Mouse (Mus musculus): ENCODE results near the gene Rftn1. TPM values are rescaled to one million over a fixed set of nuclear protein-coding genes. Genes with fewer than 3 reads are reported as not detected.

Gene Rftn1
- polyA plus RNA-seq, 1 experiment from 2014 or later, result 15.5 TPM

- Histone ChIP-seq H3K27ac (replicated peaks; ENCODE audit: low read depth, low read length) (no peak overlapping the region), H3K4me2 (ENCODE audit: low read depth, low read length) (no peak overlapping the region), H3K36me3 (ENCODE audit: control insufficient read depth, insufficient read depth, low read length) (no peaks in the 10 kb centered on the region), H3K4me3 (ENCODE audit: low read depth, low read length) (no peak overlapping the region), H3K9ac (ENCODE audit: low read depth, low read length) (no peak overlapping the region), H3K27me3 (replicated peaks; ENCODE audit: control insufficient read depth, insufficient read depth, low read length) (no peaks in the 10 kb centered on the region), H3K4me1 (ENCODE audit: control insufficient read depth, insufficient read depth, low read length) (peaks cover 4% of the 10 kb centered on the region; the same call in 1 of the 2 replicates), H3K9me3 (ENCODE audit: control insufficient read depth, low read length) (no peaks in the 10 kb centered on the region)
- WGBS, result 83% methylated on average over 8 of the region's 8 CpGs
- ATAC-seq (ENCODE audit: low read depth) (no peak), DNase-seq (ENCODE audit: low spot score) (no peak)
Observed at GRCm38 (mm10) chr17:50092848-50093247, 97.6 kb downstream of the Rftn1 start.

GRCm38 (mm10) chr17:50091829-50092228 is 98.6 kb downstream of the Rftn1 start:
- no peak for DNase-seq (ENCODE audit: low spot score)
- H3K27ac ChIP-seq (replicated peaks; ENCODE audit: low read depth, low read length), result no peak overlapping the region
- no peak for ATAC-seq (ENCODE audit: low read depth)

GRCm38 (mm10) chr17:50089725-50090124 is 100.7 kb downstream of the Rftn1 start:
- Histone ChIP-seq H3K4me3 (ENCODE audit: low read depth, low read length) (no peak overlapping the region), H3K27ac (replicated peaks; ENCODE audit: low read depth, low read length) (no peak overlapping the region), H3K9ac (ENCODE audit: low read depth, low read length) (no peak overlapping the region), H3K27me3 (replicated peaks; ENCODE audit: control insufficient read depth, insufficient read depth, low read length) (no peaks in the 10 kb centered on the region), H3K4me2 (ENCODE audit: low read depth, low read length) (no peak overlapping the region), H3K36me3 (ENCODE audit: control insufficient read depth, insufficient read depth, low read length) (no peaks in the 10 kb centered on the region), H3K9me3 (ENCODE audit: control insufficient read depth, low read length) (no peaks in the 10 kb centered on the region), H3K4me1 (ENCODE audit: control insufficient read depth, insufficient read depth, low read length) (peaks cover 4% of the 10 kb centered on the region; the same call in 1 of the 2 replicates)
- ATAC-seq (ENCODE audit: low read depth) (no peak), DNase-seq (ENCODE audit: low spot score) (no peak)
- WGBS, result 84% methylated on average over 8 of the region's 8 CpGs

More at GRCm38 (mm10) chr17:50091829-50092228, 98.6 kb downstream of the Rftn1 start:
- no peak overlapping the region for H3K4me3 ChIP-seq (ENCODE audit: low read depth, low read length)
- H3K4me1 ChIP-seq (ENCODE audit: control insufficient read depth, insufficient read depth, low read length), result peaks cover 4% of the 10 kb centered on the region; the same call in 1 of the 2 replicates
- H3K9me3 ChIP-seq (ENCODE audit: control insufficient read depth, low read length), result no peaks in the 10 kb centered on the region
- H3K4me2 ChIP-seq (ENCODE audit: low read depth, low read length), result no peak overlapping the region
- no peaks in the 10 kb centered on the region for H3K27me3 ChIP-seq (replicated peaks; ENCODE audit: control insufficient read depth, insufficient read depth, low read length)
- WGBS, result 30% methylated on average over 6 of the region's 6 CpGs
- no peaks in the 10 kb centered on the region for H3K36me3 ChIP-seq (ENCODE audit: control insufficient read depth, insufficient read depth, low read length)
- H3K9ac ChIP-seq (ENCODE audit: low read depth, low read length), result no peak overlapping the region

GRCm38 (mm10) chr17:50088054-50088453 is 102.4 kb downstream of the Rftn1 start:
- Histone ChIP-seq H3K36me3 (ENCODE audit: control insufficient read depth, insufficient read depth, low read length) (no peaks in the 10 kb centered on the region), H3K4me1 (ENCODE audit: control insufficient read depth, insufficient read depth, low read length) (peaks cover 4% of the 10 kb centered on the region; the same call in 1 of the 2 replicates), H3K4me2 (ENCODE audit: low read depth, low read length) (no peak overlapping the region), H3K9me3 (ENCODE audit: control insufficient read depth, low read length) (no peaks in the 10 kb centered on the region), H3K4me3 (ENCODE audit: low read depth, low read length) (no peak overlapping the region), H3K9ac (ENCODE audit: low read depth, low read length) (no peak overlapping the region), H3K27ac (replicated peaks; ENCODE audit: low read depth, low read length) (no peak overlapping the region), H3K27me3 (replicated peaks; ENCODE audit: control insufficient read depth, insufficient read depth, low read length) (no peaks in the 10 kb centered on the region)
- ATAC-seq (ENCODE audit: low read depth) (no peak), DNase-seq (ENCODE audit: low spot score) (no peak)
- WGBS, result 80% methylated on average over 3 of the region's 3 CpGs

GRCm38 (mm10) chr17:50086887-50087286 is 103.6 kb downstream of the Rftn1 start:
- DNase-seq (ENCODE audit: low spot score), result no peak
- H3K9me3 ChIP-seq (ENCODE audit: control insufficient read depth, low read length), result no peaks in the 10 kb centered on the region
- ATAC-seq (ENCODE audit: low read depth), result no peak
- no peaks in the 10 kb centered on the region; the same call in 1 of the 2 replicates for H3K4me1 ChIP-seq (ENCODE audit: control insufficient read depth, insufficient read depth, low read length)
- H3K27ac ChIP-seq (replicated peaks; ENCODE audit: low read depth, low read length), result no peak overlapping the region
- no peak overlapping the region for H3K4me3 ChIP-seq (ENCODE audit: low read depth, low read length)
- H3K9ac ChIP-seq (ENCODE audit: low read depth, low read length), result no peak overlapping the region
- no peak overlapping the region for H3K4me2 ChIP-seq (ENCODE audit: low read depth, low read length)
- 68% methylated on average over 4 of the region's 4 CpGs for whole genome bisulfite sequencing
- H3K36me3 ChIP-seq (ENCODE audit: control insufficient read depth, insufficient read depth, low read length), result no peaks in the 10 kb centered on the region
- no peaks in the 10 kb centered on the region for H3K27me3 ChIP-seq (replicated peaks; ENCODE audit: control insufficient read depth, insufficient read depth, low read length)

- Histone ChIP-seq H3K36me3 (ENCODE audit: control insufficient read depth, insufficient read depth, low read length) (no peaks in the 10 kb centered on the region), H3K4me2 (ENCODE audit: low read depth, low read length) (no peak overlapping the region), H3K9me3 (ENCODE audit: control insufficient read depth, low read length) (no peaks in the 10 kb centered on the region), H3K27ac (replicated peaks; ENCODE audit: low read depth, low read length) (no peak overlapping the region), H3K4me3 (ENCODE audit: low read depth, low read length) (no peak overlapping the region), H3K9ac (ENCODE audit: low read depth, low read length) (no peak overlapping the region), H3K27me3 (replicated peaks; ENCODE audit: control insufficient read depth, insufficient read depth, low read length) (no peaks in the 10 kb centered on the region), H3K4me1 (ENCODE audit: control insufficient read depth, insufficient read depth, low read length) (no peaks in the 10 kb centered on the region)
- 81% methylated on average over 6 of the region's 6 CpGs for WGBS
- DNase-seq (ENCODE audit: low spot score) (no peak), ATAC-seq (ENCODE audit: low read depth) (no peak)
Observed at GRCm38 (mm10) chr17:50084721-50085120, 105.8 kb downstream of the Rftn1 start.

GRCm38 (mm10) chr17:50083937-50084336 is 106.5 kb downstream of the Rftn1 start:
- Histone ChIP-seq H3K9ac (ENCODE audit: low read depth, low read length) (no peak overlapping the region), H3K4me3 (ENCODE audit: low read depth, low read length) (no peak overlapping the region), H3K9me3 (ENCODE audit: control insufficient read depth, low read length) (no peaks in the 10 kb centered on the region), H3K27me3 (replicated peaks; ENCODE audit: control insufficient read depth, insufficient read depth, low read length) (no peaks in the 10 kb centered on the region), H3K4me1 (ENCODE audit: control insufficient read depth, insufficient read depth, low read length) (no peaks in the 10 kb centered on the region), H3K36me3 (ENCODE audit: control insufficient read depth, insufficient read depth, low read length) (no peaks in the 10 kb centered on the region), H3K27ac (replicated peaks; ENCODE audit: low read depth, low read length) (no peak overlapping the region), H3K4me2 (ENCODE audit: low read depth, low read length) (no peak overlapping the region)
- WGBS, result 90% methylated on average over 4 of the region's 4 CpGs
- DNase-seq (ENCODE audit: low spot score), result no peak
- ATAC-seq (ENCODE audit: low read depth), result no peak

- H3K4me3 ChIP-seq (ENCODE audit: low read depth, low read length), result no peak overlapping the region
- 63% methylated on average over 3 of the region's 3 CpGs for WGBS
- no peak overlapping the region for H3K9ac ChIP-seq (ENCODE audit: low read depth, low read length)
- H3K27me3 ChIP-seq (replicated peaks; ENCODE audit: control insufficient read depth, insufficient read depth, low read length), result no peaks in the 10 kb centered on the region
- H3K4me1 ChIP-seq (ENCODE audit: control insufficient read depth, insufficient read depth, low read length), result no peaks in the 10 kb centered on the region
- H3K9me3 ChIP-seq (ENCODE audit: control insufficient read depth, low read length), result no peaks in the 10 kb centered on the region
- H3K4me2 ChIP-seq (ENCODE audit: low read depth, low read length), result no peak overlapping the region
- no peak overlapping the region for H3K27ac ChIP-seq (replicated peaks; ENCODE audit: low read depth, low read length)
- no peaks in the 10 kb centered on the region for H3K36me3 ChIP-seq (ENCODE audit: control insufficient read depth, insufficient read depth, low read length)
- ATAC-seq (ENCODE audit: low read depth), result no peak
- DNase-seq (ENCODE audit: low spot score), result no peak
Observed at GRCm38 (mm10) chr17:50082947-50083346, 107.5 kb downstream of the Rftn1 start.

- H3K27me3 ChIP-seq (replicated peaks; ENCODE audit: control insufficient read depth, insufficient read depth, low read length), result no peaks in the 10 kb centered on the region
- DNase-seq (ENCODE audit: low spot score) (no peak), ATAC-seq (ENCODE audit: low read depth) (no peak)
Observed at GRCm38 (mm10) chr17:50081647-50082046, 108.8 kb downstream of the Rftn1 start.

More at GRCm38 (mm10) chr17:50081647-50082046, 108.8 kb downstream of the Rftn1 start:
- no peak overlapping the region for H3K27ac ChIP-seq (replicated peaks; ENCODE audit: low read depth, low read length)
- no peaks in the 10 kb centered on the region for H3K36me3 ChIP-seq (ENCODE audit: control insufficient read depth, insufficient read depth, low read length)
- no peak overlapping the region for H3K4me2 ChIP-seq (ENCODE audit: low read depth, low read length)
- H3K4me3 ChIP-seq (ENCODE audit: low read depth, low read length), result no peak overlapping the region
- WGBS, result 65% methylated on average over 9 of the region's 9 CpGs
- H3K9me3 ChIP-seq (ENCODE audit: control insufficient read depth, low read length), result no peaks in the 10 kb centered on the region
- H3K4me1 ChIP-seq (ENCODE audit: control insufficient read depth, insufficient read depth, low read length), result no peaks in the 10 kb centered on the region
- no peak overlapping the region for H3K9ac ChIP-seq (ENCODE audit: low read depth, low read length)

All from embryonic facial prominence, embryonic 14.5 days (tissue).